Mouse (Mus musculus): ENCODE data around the gene Ift74. TPM values are rescaled to one million over a fixed set of nuclear protein-coding genes. Genes with fewer than 3 reads are reported as not detected.
A peak's percentile ranks its signal among the peaks of the same experiment; 100 is the strongest.
"Not testable (repeated sequence)": the region's sequence is repeated elsewhere in the genome, so short reads cannot be mapped to it uniquely, and the experiment has no call there.

The Ift74 gene
- polyA plus RNA-seq, 1 experiment: 0.89 TPM

- Histone ChIP-seq H3K36me3 (replicated peaks; ENCODE audit: low read length) (no peaks in the 10 kb centered on the region), H3K27me3 (replicated peaks) (no peaks in the 10 kb centered on the region), H3K4me1 (peaks cover 24% of the 10 kb centered on the region), H3K4me3 (replicated peaks) (no peak overlapping the region), H3K9me3 (no peaks in the 10 kb centered on the region)
- TF ChIP-seq GATA1 (IDR thresholded peaks at IDR 0.05; ENCODE audit: borderline replicate concordance, low read length) (no peak), FLI1 (IDR thresholded peaks at IDR 0.05; ENCODE audit: low read length) (no peak)
Measured at GRCm38 (mm10) chr4:94610339-94610738, 4.0 kb upstream of the Ift74 start.

- Histone ChIP-seq H3K9me3 (no peaks in the 10 kb centered on the region), H3K4me3 (replicated peaks) (peak overlapping the region; percentile 94), H3K27me3 (replicated peaks) (no peaks in the 10 kb centered on the region), H3K36me3 (replicated peaks; ENCODE audit: low read length) (no peaks in the 10 kb centered on the region), H3K4me1 (peaks cover 24% of the 10 kb centered on the region)
- TF ChIP-seq FLI1 (IDR thresholded peaks at IDR 0.05; ENCODE audit: low read length): no peak
- no peak for TF ChIP-seq GATA1 (IDR thresholded peaks at IDR 0.05; ENCODE audit: borderline replicate concordance, low read length)
Measured at GRCm38 (mm10) chr4:94614627-94615006, 326 bp downstream of the Ift74 start.

- Histone ChIP-seq H3K9me3 (no peaks in the 10 kb centered on the region), H3K27me3 (replicated peaks) (no peaks in the 10 kb centered on the region), H3K4me1 (peaks cover under 1% of the 10 kb centered on the region; the same call in 1 of the 2 replicates), H3K36me3 (replicated peaks; ENCODE audit: low read length) (no peaks in the 10 kb centered on the region), H3K4me3 (replicated peaks) (no peak overlapping the region)
- no peak for TF ChIP-seq FLI1 (IDR thresholded peaks at IDR 0.05; ENCODE audit: low read length)
- no peak for TF ChIP-seq GATA1 (IDR thresholded peaks at IDR 0.05; ENCODE audit: borderline replicate concordance, low read length)
Measured at GRCm38 (mm10) chr4:94620077-94620476, 5.8 kb downstream of the Ift74 start.

- H3K4me1 ChIP-seq: no peaks in the 10 kb centered on the region
- H3K4me3 ChIP-seq (replicated peaks): no peak overlapping the region
- no peaks in the 10 kb centered on the region for H3K36me3 ChIP-seq (replicated peaks; ENCODE audit: low read length)
- H3K9me3 ChIP-seq: no peaks in the 10 kb centered on the region
- no peaks in the 10 kb centered on the region for H3K27me3 ChIP-seq (replicated peaks)
- TF ChIP-seq FLI1 (IDR thresholded peaks at IDR 0.05; ENCODE audit: low read length) (no peak), GATA1 (IDR thresholded peaks at IDR 0.05; ENCODE audit: borderline replicate concordance, low read length) (no peak)
Measured at GRCm38 (mm10) chr4:94643141-94643540, 28.9 kb downstream of the Ift74 start.

DNA sequence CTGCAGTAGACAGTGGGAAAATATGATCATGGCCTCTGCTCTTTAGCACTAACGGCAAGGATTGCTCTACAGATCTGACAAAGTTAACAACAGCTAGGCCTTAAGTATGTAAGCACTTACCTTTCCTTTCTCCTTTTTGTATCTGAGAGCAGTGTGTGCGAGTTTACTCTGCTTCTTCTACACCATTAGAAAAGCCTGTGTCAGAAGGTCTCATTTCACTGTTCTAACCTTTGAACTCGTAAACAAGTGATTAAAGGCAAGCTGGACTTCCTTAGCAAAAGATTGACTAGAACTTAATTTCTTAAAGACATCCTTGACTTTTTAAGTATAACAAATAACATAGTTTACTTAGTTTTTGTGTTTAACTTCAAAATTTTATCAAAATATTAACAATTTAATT lies 35.6 kb downstream of the Ift74 start, which contains the start of gene Lrrc19:
Gene Lrrc19 (minus strand): TSS at position 225 of the 400 bp plus-strand sequence.
- TF ChIP-seq FLI1 (IDR thresholded peaks at IDR 0.05; ENCODE audit: low read length) (no peak), GATA1 (IDR thresholded peaks at IDR 0.05; ENCODE audit: borderline replicate concordance, low read length) (no peak)

GRCm38 (mm10) chr4:94650426-94651175 lies 36.3 kb downstream of the Ift74 start:
- H3K27me3 ChIP-seq (replicated peaks); H3K4me1 ChIP-seq; H3K36me3 ChIP-seq (replicated peaks; ENCODE audit: low read length); H3K4me3 ChIP-seq (replicated peaks); H3K9me3 ChIP-seq: not testable (repeated sequence)

More for the DNA sequence above, 35.6 kb downstream of the Ift74 start, which contains the start of gene Lrrc19:
- Histone ChIP-seq H3K4me1 (no peaks in the 10 kb centered on the region), H3K4me3 (replicated peaks) (no peak within 1 kb of the TSS), H3K9me3 (no peaks in the 10 kb centered on the region), H3K36me3 (replicated peaks; ENCODE audit: low read length) (no peaks in the 10 kb centered on the region), H3K27me3 (replicated peaks) (no peaks in the 10 kb centered on the region)

DNA sequence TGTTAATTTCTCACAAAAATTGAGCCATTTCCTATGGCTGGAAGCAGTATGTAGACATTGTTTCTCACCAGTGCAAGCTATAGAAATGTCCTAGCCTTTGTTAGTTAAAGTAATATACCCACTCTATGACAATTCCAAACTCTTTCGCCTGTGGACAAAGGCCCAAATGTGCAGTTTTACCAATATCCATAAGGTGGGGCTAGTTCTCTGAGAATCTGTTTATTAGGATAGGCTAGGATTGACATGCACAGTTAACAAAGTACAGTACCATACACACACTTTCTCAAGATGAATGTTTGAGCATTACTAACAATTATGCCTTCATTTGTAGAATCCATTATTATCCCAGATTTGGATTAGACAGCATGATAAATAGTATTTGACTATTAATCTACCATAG lies 55.4 kb downstream of the Ift74 start:
- TF ChIP-seq GATA1 (IDR thresholded peaks at IDR 0.05; ENCODE audit: borderline replicate concordance, low read length) (no peak), FLI1 (IDR thresholded peaks at IDR 0.05; ENCODE audit: low read length) (no peak)
- no peaks in the 10 kb centered on the region for H3K27me3 ChIP-seq (replicated peaks)
- no peaks in the 10 kb centered on the region for H3K4me1 ChIP-seq
- no peaks in the 10 kb centered on the region for H3K9me3 ChIP-seq
- H3K4me3 ChIP-seq (replicated peaks): no peak overlapping the region
- H3K36me3 ChIP-seq (replicated peaks; ENCODE audit: low read length): no peaks in the 10 kb centered on the region

DNA sequence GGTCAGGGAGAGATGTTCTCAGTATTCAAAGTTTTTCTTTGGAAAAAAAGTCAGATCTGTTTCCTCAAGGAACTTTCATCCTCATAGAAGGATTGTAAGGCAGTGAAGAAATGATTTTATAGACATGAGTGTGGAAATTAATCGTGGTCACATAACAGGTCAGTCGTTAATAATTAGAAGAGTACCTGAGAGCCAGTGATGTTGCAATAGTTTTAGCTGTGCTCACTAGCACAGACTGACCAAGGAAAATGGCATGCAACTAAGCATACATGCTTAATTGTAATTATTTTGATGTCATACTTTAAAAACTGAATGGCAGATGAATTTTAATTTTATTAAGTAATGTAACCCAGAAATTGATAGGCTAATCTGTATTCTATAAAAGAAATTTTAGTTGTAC lies 66.4 kb downstream of the Ift74 start:
- H3K27me3 ChIP-seq (replicated peaks): no peaks in the 10 kb centered on the region
- no peak overlapping the region for H3K4me3 ChIP-seq (replicated peaks)
- no peaks in the 10 kb centered on the region for H3K36me3 ChIP-seq (replicated peaks; ENCODE audit: low read length)

GRCm38 (mm10) chr4:94681181-94681580 lies 66.9 kb downstream of the Ift74 start:
- TF ChIP-seq GATA1 (IDR thresholded peaks at IDR 0.05; ENCODE audit: borderline replicate concordance, low read length) (no peak), FLI1 (IDR thresholded peaks at IDR 0.05; ENCODE audit: low read length) (no peak)
- Histone ChIP-seq H3K4me3 (replicated peaks) (no peak overlapping the region), H3K27me3 (replicated peaks) (no peaks in the 10 kb centered on the region), H3K36me3 (replicated peaks; ENCODE audit: low read length) (no peaks in the 10 kb centered on the region), H3K9me3 (no peaks in the 10 kb centered on the region), H3K4me1 (peaks cover 15% of the 10 kb centered on the region)

More for the DNA sequence above, 66.4 kb downstream of the Ift74 start:
- Histone ChIP-seq H3K9me3 (no peaks in the 10 kb centered on the region), H3K4me1 (peaks cover 15% of the 10 kb centered on the region)
- no peak for TF ChIP-seq FLI1 (IDR thresholded peaks at IDR 0.05; ENCODE audit: low read length)
- TF ChIP-seq GATA1 (IDR thresholded peaks at IDR 0.05; ENCODE audit: borderline replicate concordance, low read length): no peak

DNA sequence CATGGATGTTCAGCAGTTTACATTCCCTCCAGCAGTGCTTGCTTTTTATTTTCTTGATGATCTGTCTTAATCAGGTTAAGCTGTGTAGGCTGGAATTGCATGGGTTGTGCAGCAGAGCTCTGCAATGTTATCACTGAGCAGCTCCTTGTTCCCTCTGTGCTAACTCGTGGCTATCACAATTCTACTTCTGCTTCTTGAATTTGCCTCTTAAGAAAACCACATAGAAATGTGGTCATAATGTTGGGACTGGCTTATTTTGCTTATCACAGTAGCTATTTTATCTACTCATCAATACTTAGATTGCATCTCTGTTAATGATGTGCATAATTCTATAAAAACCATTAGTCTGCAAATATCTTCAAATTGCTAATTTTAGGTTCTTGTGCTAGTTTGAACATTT lies 67.7 kb downstream of the Ift74 start:
- H3K4me3 ChIP-seq (replicated peaks): no peak overlapping the region
- TF ChIP-seq GATA1 (IDR thresholded peaks at IDR 0.05; ENCODE audit: borderline replicate concordance, low read length) (no peak), FLI1 (IDR thresholded peaks at IDR 0.05; ENCODE audit: low read length) (no peak)
- no peaks in the 10 kb centered on the region for H3K27me3 ChIP-seq (replicated peaks)
- H3K4me1 ChIP-seq: peaks cover 15% of the 10 kb centered on the region
- H3K9me3 ChIP-seq: no peaks in the 10 kb centered on the region
- H3K36me3 ChIP-seq (replicated peaks; ENCODE audit: low read length): no peaks in the 10 kb centered on the region
